Mouse (Mus musculus): ENCODE measurements around the gene Kdm1b.
A peak's percentile ranks its signal among the peaks of the same experiment; 100 is the strongest.

Gene Kdm1b

DNA sequence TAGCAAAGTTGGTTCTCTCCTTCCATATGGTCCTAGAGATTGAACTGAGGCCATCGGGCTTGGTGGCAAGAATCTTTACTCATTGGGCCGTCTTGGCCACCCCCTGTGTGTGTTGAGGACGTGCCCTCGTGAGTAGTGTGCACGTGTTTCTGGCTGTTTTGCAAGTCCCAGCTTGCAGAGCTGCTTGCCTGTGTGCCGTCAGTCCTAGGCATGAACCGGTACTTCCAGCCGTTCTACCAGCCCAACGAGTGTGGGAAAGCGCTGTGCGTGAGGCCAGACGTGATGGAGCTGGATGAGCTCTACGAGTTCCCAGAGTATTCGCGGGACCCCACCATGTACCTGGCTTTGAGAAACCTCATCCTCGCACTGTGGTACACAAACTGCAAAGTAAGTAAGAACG, 19.5 kb downstream of the Kdm1b start:
- DNase-seq (ENCODE audit: low spot score) = no peak

DNA sequence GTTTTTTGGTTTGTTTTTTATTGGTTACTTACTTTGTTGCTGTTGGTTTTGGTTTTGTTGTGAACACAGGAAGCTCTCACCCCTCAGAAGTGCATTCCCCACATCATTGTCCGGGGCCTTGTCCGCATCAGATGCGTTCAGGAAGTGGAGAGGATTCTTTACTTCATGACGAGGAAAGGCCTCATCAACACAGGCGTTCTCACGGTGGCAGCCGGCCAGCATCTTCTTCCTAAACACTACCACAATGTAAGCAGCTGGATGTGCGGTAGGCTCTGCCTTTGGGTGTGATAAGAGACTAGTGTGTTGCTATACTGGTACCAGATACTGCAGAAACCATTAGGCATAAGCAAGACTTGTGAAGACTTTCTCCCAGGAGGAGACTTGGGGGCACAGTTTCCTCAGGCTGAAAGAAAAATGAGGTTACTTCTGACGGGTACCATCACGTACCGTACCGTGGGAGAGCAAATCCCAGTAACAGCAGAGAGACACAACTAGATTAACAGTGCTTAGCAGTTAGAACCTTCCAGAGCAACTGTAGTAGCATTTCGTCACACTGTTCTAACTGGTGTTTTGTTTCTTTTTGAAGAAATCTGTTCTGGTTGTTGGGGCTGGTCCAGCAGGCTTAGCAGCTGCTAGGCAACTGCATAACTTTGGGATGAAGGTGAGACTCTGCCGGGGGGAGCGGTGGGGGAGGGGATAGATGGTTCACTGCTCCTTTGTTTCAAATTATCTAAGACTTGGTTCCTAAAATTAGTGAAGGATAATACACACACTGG, 20.9 kb downstream of the Kdm1b start:
- DNase-seq (ENCODE audit: low spot score) = no peak

- DNase-seq (ENCODE audit: low spot score) = no peak
Measured at GRCm38 (mm10) chr13:47066516-47066915, 23.2 kb downstream of the Kdm1b start.

DNA sequence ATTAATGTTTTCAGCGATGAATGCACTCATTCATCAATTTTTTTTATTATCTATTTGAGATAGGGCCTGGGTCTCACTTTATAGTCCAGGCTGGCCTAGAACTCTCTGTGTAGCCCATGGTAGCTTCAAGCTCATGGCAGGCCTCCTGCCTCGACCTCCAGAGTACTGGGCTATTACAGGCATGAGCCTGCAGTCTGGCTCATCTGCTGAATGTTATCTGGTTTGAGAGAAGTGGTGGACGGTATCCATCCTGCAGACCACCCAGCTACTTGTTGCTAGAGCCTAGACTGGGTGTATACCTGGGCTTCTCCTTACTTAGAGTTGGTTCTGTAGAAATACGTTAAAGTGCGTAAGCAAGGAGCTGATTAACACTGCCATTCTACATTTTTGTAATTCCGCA, 23.7 kb downstream of the Kdm1b start:
- DNase-seq (ENCODE audit: low spot score) = no peak

- no peak for DNase-seq (ENCODE audit: low spot score)
Measured at GRCm38 (mm10) chr13:47070329-47071080, 27.2 kb downstream of the Kdm1b start.

- DNase-seq (ENCODE audit: low spot score) = no peak
Measured at GRCm38 (mm10) chr13:47071871-47072270, 28.6 kb downstream of the Kdm1b start.

DNA sequence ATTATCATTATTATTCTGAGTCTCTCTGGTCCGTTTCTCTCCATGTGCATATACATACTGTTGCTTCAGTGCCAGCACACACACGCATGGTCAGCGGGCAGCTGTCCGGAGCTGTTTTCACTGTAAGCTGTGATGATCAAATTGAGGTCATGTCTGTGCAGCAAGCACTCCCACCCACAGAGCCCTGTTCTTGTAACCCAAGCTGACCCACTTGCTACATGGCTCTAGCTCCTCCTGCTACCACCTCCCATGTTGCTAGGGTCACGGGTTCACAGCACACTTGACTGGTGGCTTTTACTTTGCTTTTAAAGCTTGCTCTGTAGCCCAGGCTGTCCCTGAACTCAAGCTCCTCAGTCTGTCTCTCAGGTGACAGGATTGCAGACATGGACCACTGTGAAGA, 29.2 kb downstream of the Kdm1b start:
- no peak for DNase-seq (ENCODE audit: low spot score)

- DNase-seq (ENCODE audit: low spot score) = no peak
Measured at GRCm38 (mm10) chr13:47076156-47076555, 32.9 kb downstream of the Kdm1b start.

DNA sequence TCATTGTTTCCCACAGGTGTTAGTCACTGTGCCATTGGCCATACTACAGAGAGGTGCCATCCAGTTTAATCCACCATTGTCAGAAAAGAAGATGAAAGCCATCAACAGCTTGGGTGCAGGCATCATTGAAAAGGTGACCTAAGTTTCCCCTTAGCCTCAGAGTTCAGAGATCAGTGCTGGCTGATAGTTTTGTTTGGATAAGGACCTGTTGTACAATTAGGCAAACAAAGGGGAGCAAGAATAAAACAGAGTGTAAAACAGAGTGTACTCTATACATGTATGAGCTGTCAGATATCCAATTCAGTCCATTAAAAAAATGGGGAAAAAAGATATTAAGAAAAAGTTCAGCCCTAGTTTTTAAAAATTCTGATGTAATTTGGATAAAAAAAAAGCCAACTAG, 34.1 kb downstream of the Kdm1b start:
- DNase-seq (ENCODE audit: low spot score) = no peak

DNA sequence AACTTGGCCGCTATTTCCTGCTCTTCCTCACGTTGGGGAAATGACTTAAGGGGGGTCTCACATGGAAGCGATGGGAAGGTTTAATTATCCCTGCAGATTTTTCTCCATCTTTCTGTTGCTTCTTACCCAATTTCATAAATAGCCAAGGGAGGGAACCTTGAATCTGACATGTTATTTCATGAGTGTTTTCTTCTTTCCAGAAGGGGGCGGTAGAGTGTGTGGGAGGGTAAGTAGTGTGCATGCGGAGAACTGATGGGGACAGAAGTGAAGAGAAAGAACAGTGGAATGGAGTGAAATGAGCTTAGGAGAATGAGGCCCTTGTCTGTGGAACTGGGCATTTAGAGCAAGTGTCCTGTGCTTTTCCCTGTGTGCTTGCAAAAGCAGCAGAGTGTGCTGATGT, 35.5 kb downstream of the Kdm1b start:
- no peak for DNase-seq (ENCODE audit: low spot score)

DNA sequence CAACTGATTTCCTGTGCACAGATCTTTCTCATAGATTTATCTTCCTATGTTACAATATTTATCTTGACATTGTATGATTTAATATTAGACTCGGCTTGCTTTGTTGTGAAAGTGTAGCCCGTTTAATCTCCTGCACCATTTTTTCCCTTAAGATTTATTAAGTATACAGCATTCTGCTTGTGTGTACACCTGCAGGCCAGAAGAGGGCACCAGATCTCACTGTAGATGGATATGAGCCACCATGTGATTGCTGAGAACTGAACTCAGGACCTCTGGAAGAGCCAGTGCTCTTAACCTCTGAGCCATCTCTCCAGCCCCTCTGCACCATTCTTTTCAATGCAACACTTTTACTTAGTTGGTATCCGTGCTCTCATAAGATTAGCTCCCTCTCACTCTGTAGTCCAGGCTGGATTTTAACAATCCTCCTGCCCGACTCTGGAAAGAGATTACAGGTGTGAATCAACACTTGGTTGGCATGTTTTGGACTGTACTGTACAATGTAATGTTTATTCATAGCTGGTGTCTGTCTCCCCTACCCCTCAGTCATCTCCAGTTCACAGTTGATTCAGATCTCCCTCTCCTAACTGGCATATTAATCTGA, 37.7 kb downstream of the Kdm1b start:
- no peak for DNase-seq (ENCODE audit: low spot score)

- no peak for DNase-seq (ENCODE audit: low spot score)
Measured at GRCm38 (mm10) chr13:47088433-47088832, 45.1 kb downstream of the Kdm1b start.

DNA sequence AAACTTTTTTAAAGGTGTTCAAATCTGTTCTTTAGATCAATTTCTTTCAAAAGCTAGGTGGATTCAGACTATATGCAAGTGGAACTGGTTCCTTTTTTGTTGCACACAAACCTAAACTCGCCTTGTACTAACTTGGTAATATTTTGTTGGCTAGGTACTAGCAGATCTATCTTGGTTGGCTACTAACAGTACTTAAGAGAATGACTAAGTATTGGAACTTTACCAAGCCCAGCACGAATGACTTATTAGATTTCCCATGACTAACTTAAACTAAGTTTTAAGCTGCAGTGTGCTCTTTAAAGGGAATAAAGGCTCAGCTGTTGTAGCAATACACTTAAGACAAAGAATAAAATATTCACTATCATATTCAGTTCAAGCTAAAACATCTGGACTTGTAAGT, 46.0 kb downstream of the Kdm1b start:
- DNase-seq (ENCODE audit: low spot score) = no peak

DNA sequence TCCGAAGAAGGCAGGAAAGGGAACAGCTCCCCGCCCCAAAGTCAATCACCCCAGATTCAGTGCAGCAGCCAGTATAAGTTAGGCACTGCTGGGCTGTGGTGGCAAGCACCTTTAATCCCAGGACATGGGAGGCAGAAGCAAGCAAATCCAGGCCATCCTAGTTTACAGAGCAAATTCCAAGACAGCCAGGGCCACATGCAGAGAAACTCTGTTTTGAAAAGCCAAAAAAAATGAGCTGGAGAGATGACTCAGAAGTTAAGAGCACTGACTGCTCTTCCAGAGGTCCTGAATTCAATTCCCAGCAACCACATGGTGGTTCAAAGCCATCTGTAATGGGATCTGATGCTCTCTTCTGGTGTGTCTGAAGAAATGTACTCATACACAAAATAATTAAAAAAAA, 50.5 kb downstream of the Kdm1b start:
- no peak for DNase-seq (ENCODE audit: low spot score)

DNA sequence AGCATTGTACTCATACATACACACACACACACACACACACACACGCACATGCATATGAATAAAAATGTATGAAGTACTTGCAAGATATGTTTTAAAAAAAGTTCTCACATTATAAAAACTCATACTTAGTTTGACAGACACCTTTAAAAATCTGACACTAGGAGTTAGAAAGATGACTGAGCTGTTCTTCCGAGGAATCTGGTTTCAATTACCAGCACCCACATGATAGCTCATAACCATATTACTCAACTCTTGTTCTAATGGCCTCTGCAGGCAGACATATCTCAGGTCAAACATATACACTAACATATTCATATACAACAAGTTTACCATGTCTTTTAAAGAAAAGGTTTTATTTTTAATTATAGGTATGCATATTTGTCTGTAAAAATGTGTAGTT, 53.3 kb downstream of the Kdm1b start:
- DNase-seq (ENCODE audit: low spot score) = no peak

GRCm38 (mm10) chr13:47099265-47099664, 56.0 kb downstream of the Kdm1b start:
- DNase-seq (ENCODE audit: low spot score) = no peak

GRCm38 (mm10) chr13:47100587-47100986, 57.3 kb downstream of the Kdm1b start:
- no peak for DNase-seq (ENCODE audit: low spot score)

- no peak for DNase-seq (ENCODE audit: low spot score)
Measured at GRCm38 (mm10) chr13:47104146-47104545, 60.8 kb downstream of the Kdm1b start.

- DNase-seq (ENCODE audit: low spot score) = no peak
Measured at GRCm38 (mm10) chr13:47104856-47105541, 61.7 kb downstream of the Kdm1b start.

DNA sequence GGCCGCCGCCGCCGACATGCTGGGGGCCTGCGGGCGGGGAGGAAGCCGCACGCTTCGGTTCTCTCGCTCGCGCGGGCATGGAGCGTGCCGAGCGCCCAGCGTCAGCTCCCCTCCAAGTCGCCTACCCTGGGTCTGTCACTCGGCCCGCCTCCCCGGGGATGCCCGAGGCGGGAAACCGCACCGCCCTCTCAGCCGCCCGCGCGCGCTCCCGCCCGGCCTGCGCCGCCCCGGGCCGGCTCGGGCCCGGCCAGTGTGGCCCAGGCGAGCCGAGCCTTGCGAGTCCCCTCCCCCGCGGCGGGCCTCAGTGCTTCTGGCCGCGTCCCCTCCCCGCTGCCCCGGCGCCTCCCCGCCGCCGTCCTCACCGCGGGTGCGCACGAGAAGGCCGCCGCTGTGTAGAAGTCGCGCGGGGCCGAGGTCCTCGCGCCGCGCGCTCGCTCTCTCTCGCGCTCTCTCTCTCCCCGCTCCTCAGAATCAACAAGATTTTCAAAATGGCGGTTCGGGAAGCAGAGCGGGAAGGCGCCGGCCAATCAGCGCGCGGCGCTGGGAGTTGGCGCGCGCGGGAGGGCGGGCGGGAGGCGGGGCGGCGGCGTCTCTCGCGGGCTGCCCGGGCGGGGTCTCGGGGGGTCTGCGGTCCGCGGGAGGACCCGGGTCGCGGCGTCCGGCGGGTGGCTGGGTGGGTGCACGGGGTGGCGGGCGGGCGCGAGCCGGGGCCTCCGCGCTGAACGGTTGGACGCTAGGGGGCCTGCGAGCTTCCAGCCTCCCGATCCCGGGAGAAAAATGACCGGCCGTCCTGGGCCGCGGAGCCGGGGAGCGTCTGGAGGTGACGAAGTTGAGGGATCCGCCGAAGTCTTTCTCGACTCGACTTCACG, 62.6 kb downstream of the Kdm1b start, which contains the start of gene Dek:
Gene Dek (minus strand): TSS at position 491 of the 869 bp plus-strand sequence.
- DNase-seq (ENCODE audit: low spot score) = peak; percentile 80

GRCm38 (mm10) chr13:47106580-47106888, 63.2 kb downstream of the Kdm1b start:
- DNase-seq (ENCODE audit: low spot score) = no peak

- DNase-seq (ENCODE audit: low spot score) = peak; percentile 42
Measured at GRCm38 (mm10) chr13:47109239-47109638, 65.9 kb downstream of the Kdm1b start.
